Mouse (Mus musculus) heart, postnatal 0 days (tissue): Measurements from ENCODE around the gene Thada.

Source experiments
- CTCF ChIP-seq: IDR thresholded peaks from 2 replicates; pipeline ENCODE4 v1.5.1; 2016; ENCODE audit warnings: antibody characterized with exemption, control low read depth, low read depth
- EP300 ChIP-seq: IDR thresholded peaks from 2 replicates; pipeline ENCODE4 v1.6.1; 2016; ENCODE audit warnings: antibody characterized with exemption, low read depth

- TF ChIP-seq CTCF (no peak), EP300 (no peak)
Measured at GRCm38 (mm10) chr17:84358951-84359644, 106.9 kb downstream of the Thada start.
